Mouse (Mus musculus): Measurements from ENCODE around the gene Kpna1. TPM values are rescaled to one million over a fixed set of nuclear protein-coding genes. Genes with fewer than 3 reads are reported as not detected.
"Not testable (repeated sequence)": the region's sequence is repeated elsewhere in the genome, so short reads cannot be mapped to it uniquely, and the experiment has no call there.

Kpna1 gene
- total and polyA plus RNA-seq, 2 experiments from 2014 or later, result 55.2 to 55.9 TPM

DNA sequence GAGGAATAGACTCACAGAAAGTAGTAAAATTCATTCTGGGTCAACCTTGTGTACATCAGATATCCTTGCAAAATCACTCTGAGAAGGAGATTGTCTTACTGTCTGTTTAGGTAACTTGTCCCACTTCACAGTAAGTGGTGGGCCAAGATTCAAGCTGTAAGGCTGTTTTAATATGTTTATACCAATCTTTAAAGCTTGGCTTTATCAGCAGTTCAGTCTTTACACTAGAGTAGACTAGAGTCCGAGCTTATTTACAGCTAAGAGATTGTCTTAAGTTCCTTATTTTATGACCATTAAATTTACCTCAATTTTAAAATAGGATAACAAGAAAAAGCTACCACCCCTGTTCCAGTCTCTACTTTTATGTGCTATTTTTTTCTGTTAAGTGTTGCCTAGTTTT lies 9.4 kb downstream of the Kpna1 start:
- no peak for TF ChIP-seq CTCF (IDR thresholded peaks at IDR 0.05; ENCODE audit: low read depth)
- no peak for ATAC-seq
- 85% methylated on average over 1 of the region's 1 CpGs for WGBS

GRCm38 (mm10) chr16:35992391-35992790 lies 13.8 kb downstream of the Kpna1 start:
- ATAC-seq (no peak), DNase-seq (ENCODE audit: low spot score) (no peak)
- Histone ChIP-seq H3K4me3 (ENCODE audit: low read length) (no peak overlapping the region), H3K9ac (replicated peaks; ENCODE audit: low read length) (no peak overlapping the region), H3K4me1 (ENCODE audit: insufficient read depth, low read length) (0 out of 2 replicates have a peak, but pooled peaks cover 3% of the 10 kb centered on the region), H3K27me3 (ENCODE audit: insufficient read depth, low read length) (no peaks in the 10 kb centered on the region), H3K27ac (no peak overlapping the region), H3K4me2 (ENCODE audit: low read depth, low read length) (no peak overlapping the region), H3K9me3 (ENCODE audit: low read length) (no peaks in the 10 kb centered on the region), H3K36me3 (ENCODE audit: insufficient read depth, low read length) (no peaks in the 10 kb centered on the region)
- 76% methylated on average over 1 of the region's 1 CpGs for WGBS
- TF ChIP-seq CTCF (IDR thresholded peaks at IDR 0.05; ENCODE audit: low read depth), result no peak

More for the DNA sequence above, 9.4 kb downstream of the Kpna1 start:
- no peak for DNase-seq (ENCODE audit: low spot score)
- no peak overlapping the region for H3K27ac ChIP-seq
- H3K4me3 ChIP-seq (ENCODE audit: low read length), result no peak overlapping the region
- H3K9ac ChIP-seq (replicated peaks; ENCODE audit: low read length), result no peak overlapping the region
- no peak overlapping the region for H3K4me2 ChIP-seq (ENCODE audit: low read depth, low read length)
- no peaks in the 10 kb centered on the region for H3K9me3 ChIP-seq (ENCODE audit: low read length)
- no peaks in the 10 kb centered on the region for H3K4me1 ChIP-seq (ENCODE audit: insufficient read depth, low read length)
- H3K36me3 ChIP-seq (ENCODE audit: insufficient read depth, low read length), result no peaks in the 10 kb centered on the region
- H3K27me3 ChIP-seq (ENCODE audit: insufficient read depth, low read length), result no peaks in the 10 kb centered on the region

DNA sequence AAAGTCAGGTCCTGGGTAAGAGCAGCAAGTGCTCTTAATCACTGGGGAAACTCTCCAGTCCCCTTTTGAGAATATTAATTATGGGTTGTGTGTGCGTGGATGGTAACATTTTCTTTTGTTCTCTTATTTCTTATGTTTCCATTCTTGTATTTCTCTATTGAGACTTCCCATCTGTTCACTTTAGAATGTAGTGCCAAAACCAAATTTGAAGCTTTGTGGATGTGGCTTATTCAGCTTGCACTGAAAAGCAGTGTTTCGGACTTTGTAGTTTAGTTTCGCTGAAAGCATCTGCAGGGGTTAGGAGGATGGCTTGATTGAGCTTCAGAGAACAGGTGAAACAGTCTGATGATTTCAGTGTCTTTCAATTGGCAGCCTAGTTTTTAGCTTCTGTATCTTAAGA lies 14.8 kb downstream of the Kpna1 start:
- Histone ChIP-seq H3K4me2 (ENCODE audit: low read depth, low read length) (no peak overlapping the region), H3K4me3 (ENCODE audit: low read length) (no peak overlapping the region), H3K36me3 (ENCODE audit: insufficient read depth, low read length) (no peaks in the 10 kb centered on the region), H3K9me3 (ENCODE audit: low read length) (no peaks in the 10 kb centered on the region), H3K4me1 (ENCODE audit: insufficient read depth, low read length) (0 out of 2 replicates have a peak, but pooled peaks cover 3% of the 10 kb centered on the region), H3K9ac (replicated peaks; ENCODE audit: low read length) (no peak overlapping the region), H3K27me3 (ENCODE audit: insufficient read depth, low read length) (no peaks in the 10 kb centered on the region), H3K27ac (no peak overlapping the region)
- ATAC-seq (no peak), DNase-seq (ENCODE audit: low spot score) (no peak)
- TF ChIP-seq CTCF (IDR thresholded peaks at IDR 0.05; ENCODE audit: low read depth), result no peak
- WGBS, result 77% methylated on average over 3 of the region's 3 CpGs

DNA sequence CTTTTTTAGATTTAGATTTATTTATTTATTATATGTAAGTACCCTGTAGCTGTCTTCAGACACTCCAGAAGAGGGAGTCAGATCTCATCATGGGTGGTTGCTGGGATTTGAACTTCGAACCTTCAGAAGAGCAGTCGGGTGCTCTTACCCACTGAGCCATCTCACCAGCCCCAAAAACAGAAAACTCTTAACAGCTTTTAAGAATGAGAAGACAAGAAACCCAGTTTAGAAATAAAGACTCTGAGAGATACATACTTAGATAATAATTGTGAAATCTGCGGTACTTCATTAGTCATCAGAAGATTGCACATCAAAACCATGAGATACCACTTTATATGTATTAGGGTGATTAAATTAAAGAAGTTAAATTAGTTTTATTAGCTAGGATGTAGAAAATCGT lies 20.3 kb downstream of the Kpna1 start:
- H3K4me2 ChIP-seq (ENCODE audit: low read depth, low read length); DNase-seq (ENCODE audit: low spot score); H3K9ac ChIP-seq (replicated peaks; ENCODE audit: low read length); H3K4me3 ChIP-seq (ENCODE audit: low read length); H3K36me3 ChIP-seq (ENCODE audit: insufficient read depth, low read length); H3K27me3 ChIP-seq (ENCODE audit: insufficient read depth, low read length); ATAC-seq; H3K9me3 ChIP-seq (ENCODE audit: low read length); H3K4me1 ChIP-seq (ENCODE audit: insufficient read depth, low read length); H3K27ac ChIP-seq: not testable (repeated sequence)
- WGBS, result 93% methylated on average over 4 of the region's 4 CpGs

DNA sequence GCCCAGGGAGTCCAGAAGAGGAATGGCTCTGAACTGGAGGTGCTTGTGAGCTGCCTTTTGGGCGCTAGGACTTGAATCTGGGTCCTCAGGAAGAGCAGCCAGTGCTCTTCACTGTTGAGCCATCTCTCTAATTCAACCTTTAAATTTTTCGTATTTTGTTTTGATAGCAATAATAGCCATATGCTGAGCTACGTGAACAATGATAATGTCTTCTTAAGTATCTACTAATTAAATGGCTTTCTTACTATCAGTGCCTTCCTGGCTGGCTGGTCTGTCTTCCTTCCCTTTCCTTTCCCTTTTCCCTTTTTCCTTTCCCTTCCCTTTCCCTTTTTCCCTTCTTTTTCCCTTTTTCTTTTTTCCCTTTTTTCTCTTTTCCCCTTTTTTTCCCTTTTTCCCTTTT lies 29.8 kb downstream of the Kpna1 start:
- H3K4me1 ChIP-seq (ENCODE audit: insufficient read depth, low read length), result no peaks in the 10 kb centered on the region
- no peak for TF ChIP-seq CTCF (IDR thresholded peaks at IDR 0.05; ENCODE audit: low read depth)
- no peak overlapping the region for H3K4me2 ChIP-seq (ENCODE audit: low read depth, low read length)
- WGBS, result 99% methylated on average over 3 of the region's 3 CpGs
- H3K9ac ChIP-seq (replicated peaks; ENCODE audit: low read length), result no peak overlapping the region
- DNase-seq (ENCODE audit: low spot score) (no peak), ATAC-seq (no peak)
- no peaks in the 10 kb centered on the region for H3K27me3 ChIP-seq (ENCODE audit: insufficient read depth, low read length)
- H3K27ac ChIP-seq, result no peak overlapping the region
- no peak overlapping the region for H3K4me3 ChIP-seq (ENCODE audit: low read length)
- H3K9me3 ChIP-seq (ENCODE audit: low read length), result no peaks in the 10 kb centered on the region
- peaks cover 11% of the 10 kb centered on the region; the same call in 1 of the 2 replicates for H3K36me3 ChIP-seq (ENCODE audit: insufficient read depth, low read length)

DNA sequence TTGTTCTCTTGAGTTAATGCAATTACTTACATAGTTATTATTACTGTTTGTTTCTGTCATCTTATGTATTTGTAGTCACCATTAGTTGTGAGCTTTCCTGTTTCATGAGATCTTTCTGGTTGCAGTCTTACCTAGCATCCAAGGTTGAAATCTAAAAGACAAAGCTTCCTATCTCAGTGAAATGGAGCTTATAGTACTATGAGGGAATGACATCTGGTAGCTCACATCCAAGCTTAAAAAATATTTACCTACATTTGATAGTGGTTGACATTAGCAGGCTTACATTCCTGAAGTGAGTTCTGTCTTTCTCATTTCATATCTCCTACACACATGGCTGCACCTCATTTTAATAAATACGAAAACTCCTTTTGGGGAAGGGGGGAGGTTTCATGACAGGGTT lies 37.8 kb downstream of the Kpna1 start:
- WGBS, result 97% methylated on average over 1 of the region's 1 CpGs

DNA sequence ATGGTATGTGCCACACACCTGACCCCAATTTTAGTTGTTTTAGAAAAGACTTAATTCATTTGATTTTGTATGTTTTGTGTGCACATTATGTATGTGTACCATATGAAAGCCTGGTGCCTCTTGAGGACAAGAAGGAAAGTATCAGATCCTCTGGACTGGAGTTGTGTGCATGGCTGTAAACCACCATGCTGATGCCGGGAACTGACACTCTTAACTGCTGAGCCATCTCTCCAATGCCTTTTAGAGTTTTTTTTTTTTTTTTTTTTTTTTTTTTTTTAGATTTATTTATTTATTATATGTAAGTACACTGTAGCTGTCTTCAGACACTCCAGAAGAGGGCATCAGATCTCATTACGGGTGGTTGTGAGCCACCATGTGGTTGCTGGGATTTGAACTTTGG lies 49.6 kb downstream of the Kpna1 start:
- H3K4me2 ChIP-seq (ENCODE audit: low read depth, low read length); H3K9ac ChIP-seq (replicated peaks; ENCODE audit: low read length); DNase-seq (ENCODE audit: low spot score); ATAC-seq; H3K9me3 ChIP-seq (ENCODE audit: low read length); H3K27ac ChIP-seq; H3K4me3 ChIP-seq (ENCODE audit: low read length); H3K4me1 ChIP-seq (ENCODE audit: insufficient read depth, low read length); H3K27me3 ChIP-seq (ENCODE audit: insufficient read depth, low read length): not testable (repeated sequence)
- WGBS, result 97% methylated on average over 1 of the region's 2 CpGs
- peaks cover 31% of the 10 kb centered on the region; the same call in 1 of the 2 replicates for H3K36me3 ChIP-seq (ENCODE audit: insufficient read depth, low read length)

More for the DNA sequence above, 37.8 kb downstream of the Kpna1 start:
- Histone ChIP-seq H3K27me3 (ENCODE audit: insufficient read depth, low read length) (no peaks in the 10 kb centered on the region), H3K36me3 (ENCODE audit: insufficient read depth, low read length) (peaks cover 25% of the 10 kb centered on the region), H3K4me2 (ENCODE audit: low read depth, low read length) (no peak overlapping the region), H3K4me3 (ENCODE audit: low read length) (no peak overlapping the region), H3K9ac (replicated peaks; ENCODE audit: low read length) (no peak overlapping the region), H3K9me3 (ENCODE audit: low read length) (no peaks in the 10 kb centered on the region), H3K4me1 (ENCODE audit: insufficient read depth, low read length) (no peaks in the 10 kb centered on the region), H3K27ac (no peak overlapping the region)
- ATAC-seq, result no peak
- TF ChIP-seq CTCF (IDR thresholded peaks at IDR 0.05; ENCODE audit: low read depth), result no peak
- no peak for DNase-seq (ENCODE audit: low spot score)

Data from hindbrain, postnatal 0 days (tissue).